Mouse (Mus musculus) WW6 (cell line): ENCODE measurements around the gene Snx8.

Source experiments
- DNase-seq: peaks from one replicate; pipeline ENCODE4 v3.0.0-alpha.2; 2013; ENCODE audit warnings: low read depth, low spot score

The Snx8 gene

DNA sequence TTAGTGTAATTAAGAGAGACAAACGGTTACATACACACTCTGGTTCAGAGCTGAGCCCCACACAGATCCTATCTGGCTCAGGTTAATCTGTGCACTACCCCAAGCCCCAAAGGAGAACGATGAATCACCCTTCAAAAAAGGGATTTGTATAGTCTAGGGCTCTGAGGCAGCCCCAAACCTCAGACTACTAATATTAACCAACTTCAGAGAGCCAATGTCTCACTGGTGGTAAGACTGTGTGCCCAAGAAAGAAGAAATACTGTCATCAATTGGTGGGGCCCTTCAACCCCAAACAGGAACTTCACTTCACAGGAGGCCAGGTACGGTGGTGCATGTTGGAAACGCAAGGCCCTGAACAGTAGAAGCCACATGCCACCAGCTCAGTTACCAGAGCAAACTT lies 43.8 kb downstream of the Snx8 start:
- no peak for DNase-seq

DNA sequence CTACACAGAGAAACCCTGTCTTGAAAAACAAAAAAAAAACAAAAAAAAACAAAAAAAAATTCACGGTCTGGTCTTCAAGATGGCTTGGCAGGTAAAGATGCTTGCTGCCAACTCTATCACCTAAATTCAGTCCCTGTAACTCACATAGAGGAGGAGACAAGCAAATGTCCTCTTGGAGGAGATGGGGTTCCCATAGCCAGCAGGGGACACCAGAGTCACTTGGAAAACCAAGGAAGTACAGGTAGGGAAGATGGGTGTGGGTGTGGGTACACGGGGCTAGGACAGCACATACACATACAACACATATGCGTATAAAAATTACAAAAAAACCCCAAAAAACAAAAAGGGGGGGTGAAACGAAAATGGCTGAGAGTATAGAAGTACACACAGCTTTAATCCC lies 46.2 kb downstream of the Snx8 start:
- DNase-seq: no peak

DNA sequence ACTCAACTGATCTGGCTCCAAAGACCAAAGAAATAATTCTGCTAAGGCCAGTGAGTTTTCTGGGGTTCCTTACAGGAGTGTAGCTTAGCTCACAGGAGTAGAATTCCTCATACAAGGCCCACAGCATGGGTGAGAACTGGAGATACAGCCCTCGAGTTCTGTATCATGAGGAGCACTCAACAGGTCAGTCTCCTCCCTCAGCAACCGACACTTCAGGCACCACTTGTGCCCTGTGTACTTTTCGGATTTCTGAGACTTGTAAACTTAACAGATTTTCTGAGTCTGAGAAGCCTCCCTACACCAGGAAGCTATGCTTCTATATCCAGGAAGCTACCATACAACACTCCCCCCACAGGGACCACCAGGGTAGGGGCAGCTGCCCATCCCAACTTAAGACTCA lies 49.2 kb downstream of the Snx8 start:
- no peak for DNase-seq

DNA sequence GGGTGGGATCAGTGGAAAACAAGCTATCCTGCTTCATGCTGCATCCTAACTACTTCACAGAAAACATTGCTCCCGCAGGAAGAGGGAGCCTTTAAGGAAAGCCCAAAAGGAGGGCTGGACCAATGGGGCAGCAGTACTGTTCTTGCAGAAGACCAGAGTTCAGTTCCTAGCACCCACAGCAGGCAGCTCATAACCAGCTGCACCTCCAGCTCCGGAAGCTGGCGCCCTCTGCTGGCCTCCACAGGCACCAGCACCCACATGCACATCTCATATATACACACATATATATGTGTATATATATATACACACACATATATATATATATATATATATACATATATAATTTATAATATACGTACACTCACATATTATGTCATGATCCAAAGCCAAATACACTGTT lies 50.3 kb downstream of the Snx8 start:
- DNase-seq: no peak

DNA sequence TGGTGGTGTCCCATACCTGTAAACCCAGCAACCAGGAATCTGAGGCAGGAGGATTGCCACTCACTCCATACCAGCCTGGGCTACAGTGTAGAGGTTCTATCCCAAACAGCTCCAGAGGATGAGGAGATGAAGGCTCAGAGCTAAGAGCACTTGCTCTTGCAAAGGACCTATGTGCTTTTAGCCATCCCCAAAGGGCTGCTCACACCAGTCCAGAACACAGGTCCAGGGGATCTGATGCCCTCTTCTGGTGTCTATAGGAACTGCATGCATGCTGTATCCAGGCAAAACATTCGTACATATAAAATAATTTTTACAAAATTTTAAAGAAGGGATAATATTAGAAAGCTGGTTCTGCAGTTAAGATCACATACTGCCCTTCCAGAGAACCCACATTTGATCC lies 52.4 kb downstream of the Snx8 start:
- DNase-seq: no peak

DNA sequence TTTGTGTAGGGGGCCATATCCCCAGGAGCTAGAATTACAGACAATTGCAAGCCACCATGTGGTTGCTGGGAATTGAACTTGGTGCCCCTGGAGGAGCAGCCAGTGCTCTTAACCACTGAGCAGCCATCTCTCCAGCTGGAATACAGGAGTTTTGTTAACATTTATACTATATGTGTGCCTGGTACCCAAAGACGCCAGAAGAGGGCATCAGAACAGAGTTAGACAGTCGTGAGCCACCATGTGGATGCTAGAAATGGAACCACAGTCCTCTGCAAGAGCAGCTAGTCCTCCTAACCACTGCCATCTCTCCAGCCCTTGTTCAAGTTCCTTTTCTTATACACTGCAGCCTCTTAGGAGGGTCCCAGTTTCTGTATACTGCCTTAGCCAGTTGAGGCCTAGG lies 55.4 kb downstream of the Snx8 start:
- DNase-seq: no peak

DNA sequence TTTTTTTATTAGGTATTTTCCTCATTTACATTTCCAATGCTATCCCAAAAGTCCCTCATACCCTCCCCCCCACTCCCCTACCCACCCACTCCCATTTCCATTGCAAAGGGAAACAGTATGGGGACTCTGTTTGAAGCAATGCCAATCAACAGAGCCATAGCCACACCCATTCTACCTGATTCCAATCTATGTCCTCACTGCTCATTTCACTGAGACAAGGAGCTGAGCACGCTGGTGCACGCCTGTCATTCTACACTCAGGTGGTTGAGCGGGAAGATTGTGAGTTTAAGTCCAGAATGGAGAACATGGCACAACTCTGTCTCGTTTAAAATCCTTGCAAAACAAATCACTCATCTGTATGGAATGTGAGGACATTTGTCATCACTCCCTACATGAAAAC lies 56.5 kb downstream of the Snx8 start:
- DNase-seq: no peak

DNA sequence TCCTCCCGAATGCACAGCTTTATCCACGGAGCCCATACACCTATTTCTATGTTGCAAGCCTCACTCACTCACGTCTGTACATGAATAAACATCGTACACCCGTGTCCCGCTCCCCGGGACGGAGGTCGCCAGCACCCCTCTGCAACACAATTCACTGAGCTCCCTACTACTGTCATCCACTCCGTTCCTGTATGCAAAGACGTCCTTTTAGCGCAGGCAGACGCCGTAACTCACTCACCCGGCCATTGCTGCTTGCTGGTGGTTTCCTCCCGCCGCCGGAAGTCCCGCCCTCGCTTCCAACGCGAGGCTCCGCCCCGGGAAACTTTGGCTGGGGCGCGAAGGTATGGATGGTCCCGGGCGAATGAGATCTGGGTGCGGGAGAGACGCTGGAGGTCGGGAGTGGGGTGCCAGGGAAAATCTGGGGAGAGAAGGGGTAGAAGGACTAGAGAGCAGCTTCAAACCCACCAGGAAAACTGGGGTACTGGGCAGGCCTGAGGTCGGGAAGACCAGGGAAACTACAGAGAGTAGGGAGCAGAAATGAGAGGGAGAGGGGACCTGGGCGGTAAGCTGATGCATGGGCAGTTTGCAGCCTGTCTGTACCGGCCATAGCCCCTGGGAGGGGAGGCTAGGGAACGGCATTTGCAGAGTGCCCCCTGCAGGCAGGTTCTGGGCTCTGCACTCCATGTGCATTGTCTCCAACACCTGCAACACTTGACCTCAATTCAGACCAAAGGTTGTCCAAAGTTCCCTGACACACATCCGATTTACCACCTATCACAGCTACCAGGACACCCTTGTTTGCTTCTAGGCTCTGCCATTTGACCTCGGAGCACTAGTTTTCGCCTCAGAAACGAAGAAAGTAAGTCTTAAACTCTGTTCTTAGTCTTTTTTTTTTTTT lies 57.2 kb downstream of the Snx8 start, which contains the start of gene Mrm2:
Gene Mrm2 (minus strand): TSS at position 284 of the 898 bp plus-strand sequence.
- peak; percentile 86 for DNase-seq

DNA sequence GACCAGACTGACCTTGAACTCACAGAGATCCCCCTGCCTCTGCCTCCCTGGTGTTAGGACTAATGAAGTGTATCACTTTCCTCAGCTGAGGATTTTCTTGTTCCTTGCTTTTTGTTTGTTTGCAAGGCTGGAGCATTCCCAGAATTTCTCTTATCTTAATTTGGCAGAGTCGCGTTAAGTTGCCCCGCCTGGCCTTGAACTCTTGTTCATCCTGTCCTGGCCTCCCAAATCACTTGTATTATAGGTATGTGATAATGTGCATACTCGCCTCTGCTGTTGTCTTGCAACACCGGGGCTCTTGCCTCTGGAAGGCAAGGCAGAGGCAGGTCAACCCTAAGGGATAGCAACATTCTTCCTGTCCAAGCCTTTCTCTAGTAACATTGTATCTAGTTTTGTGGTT lies 65.0 kb downstream of the Snx8 start:
- DNase-seq: no peak

DNA sequence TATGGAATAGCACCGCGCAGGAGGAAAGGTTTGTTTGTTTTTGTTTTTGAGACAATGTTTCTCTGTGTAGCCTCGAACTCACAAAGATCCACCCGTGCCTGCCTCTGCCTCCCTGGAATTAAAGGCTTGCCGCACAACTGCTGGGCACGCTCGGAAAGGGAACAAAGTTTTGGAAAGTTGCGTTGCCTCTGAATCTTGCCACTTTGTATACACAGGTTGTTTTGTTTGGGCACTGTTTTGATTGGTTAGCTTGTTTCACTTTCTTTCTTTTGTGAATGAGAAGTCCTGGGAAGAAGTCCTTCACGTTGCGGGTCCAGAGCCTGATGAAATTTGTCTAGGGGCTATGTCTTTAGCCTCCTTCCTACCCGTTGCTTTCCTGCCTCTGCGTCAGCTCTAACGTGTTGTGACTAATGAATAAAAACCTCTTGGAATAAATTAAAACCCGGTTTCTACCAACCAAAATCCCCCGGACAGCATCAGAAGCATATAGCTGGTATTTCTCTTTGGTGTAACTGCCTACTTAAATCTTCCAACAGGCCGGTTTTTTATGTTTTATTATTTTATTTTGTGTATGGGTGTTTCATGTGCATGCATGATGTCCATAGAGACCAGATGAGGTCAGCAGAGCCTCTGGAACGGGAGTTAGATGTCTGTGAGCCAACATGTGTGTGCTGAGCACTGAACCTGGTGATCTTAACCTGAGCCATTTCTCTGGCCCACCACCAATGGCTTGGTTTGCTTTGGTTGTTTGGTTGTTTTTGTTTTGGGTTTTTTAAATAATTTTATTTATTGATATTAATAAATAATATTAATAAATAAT lies 67.1 kb downstream of the Snx8 start:
- DNase-seq: no peak

DNA sequence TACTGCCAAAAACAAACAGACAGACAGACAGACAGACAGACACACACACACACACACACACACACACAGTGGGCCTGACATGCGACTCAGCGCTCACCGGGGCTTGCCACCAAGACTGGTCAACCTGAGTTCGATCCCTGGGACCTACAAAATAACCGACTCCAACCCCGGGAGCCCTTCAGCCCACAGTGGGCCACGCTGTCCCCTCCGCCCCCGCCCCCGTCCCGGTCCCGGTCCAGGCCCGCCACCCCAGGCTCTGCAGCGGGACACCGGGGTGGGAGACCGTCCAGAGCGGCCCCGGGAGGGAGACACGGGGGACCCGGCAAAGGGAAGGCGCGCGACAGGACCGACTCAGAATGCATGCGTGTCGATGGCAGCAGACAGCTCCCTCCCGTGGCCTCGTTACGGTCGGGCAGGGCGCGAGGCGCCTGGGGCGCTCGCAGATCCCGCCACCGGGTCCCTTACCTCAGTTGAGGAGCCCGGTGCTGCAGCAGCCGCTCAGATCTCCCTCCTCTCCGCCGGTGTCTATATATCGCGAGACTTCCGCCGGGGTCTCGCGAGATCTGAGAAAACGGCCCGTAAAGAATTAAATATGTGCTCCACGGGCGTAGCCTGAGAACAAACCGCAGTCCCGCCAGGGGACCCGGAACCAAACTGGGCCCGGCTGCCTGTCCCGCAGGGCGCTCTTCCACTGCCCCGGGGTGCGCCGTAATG lies 67.9 kb downstream of the Snx8 start, which contains the start of the genes Mad1l1 and Nudt1:
Gene Mad1l1 (minus strand): TSS at position 511 of the 714 bp plus-strand sequence.
Gene Nudt1 (plus strand): TSS at position 615 of the 714 bp plus-strand sequence.
- DNase-seq: peak; percentile 89

DNA sequence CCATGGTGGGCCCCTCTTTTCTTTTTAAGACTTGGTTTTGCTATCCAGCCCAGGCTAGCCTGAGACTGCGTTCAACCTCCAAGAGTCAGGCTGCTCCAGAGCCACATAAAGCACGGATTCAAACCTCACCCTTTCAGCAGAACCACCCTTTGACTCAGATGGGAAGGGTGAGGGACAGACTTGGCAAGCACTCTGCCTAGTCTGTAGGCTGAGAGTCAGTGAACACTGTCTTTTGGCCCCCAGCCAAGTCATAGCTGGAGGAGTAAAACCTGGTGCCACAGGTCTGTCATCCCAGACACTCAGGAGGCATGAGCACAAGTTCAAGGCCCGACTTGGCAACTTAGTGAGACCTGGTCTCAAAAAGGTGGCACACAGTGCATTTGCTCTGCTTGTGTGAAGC lies 72.3 kb downstream of the Snx8 start:
- no peak for DNase-seq

DNA sequence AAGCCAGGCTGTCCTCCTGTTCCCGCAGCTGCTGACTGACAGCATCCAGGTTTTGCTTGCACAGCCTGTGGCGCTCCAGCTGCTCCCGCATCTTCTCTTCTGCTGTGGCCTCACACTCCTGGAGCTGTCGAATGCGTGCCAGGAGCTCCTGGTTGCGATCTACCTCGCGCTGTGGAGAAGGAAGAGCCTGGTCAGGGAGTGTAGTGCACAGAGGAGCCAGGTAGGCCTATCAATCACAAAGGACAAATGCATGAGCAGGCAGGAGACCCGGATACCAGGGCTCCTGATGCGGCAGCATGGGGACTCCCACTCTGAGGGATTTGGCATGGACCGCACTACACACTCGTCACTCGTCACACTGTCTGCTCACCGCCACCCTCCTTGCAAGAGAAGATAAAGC lies 81.5 kb downstream of the Snx8 start:
- DNase-seq: no peak

DNA sequence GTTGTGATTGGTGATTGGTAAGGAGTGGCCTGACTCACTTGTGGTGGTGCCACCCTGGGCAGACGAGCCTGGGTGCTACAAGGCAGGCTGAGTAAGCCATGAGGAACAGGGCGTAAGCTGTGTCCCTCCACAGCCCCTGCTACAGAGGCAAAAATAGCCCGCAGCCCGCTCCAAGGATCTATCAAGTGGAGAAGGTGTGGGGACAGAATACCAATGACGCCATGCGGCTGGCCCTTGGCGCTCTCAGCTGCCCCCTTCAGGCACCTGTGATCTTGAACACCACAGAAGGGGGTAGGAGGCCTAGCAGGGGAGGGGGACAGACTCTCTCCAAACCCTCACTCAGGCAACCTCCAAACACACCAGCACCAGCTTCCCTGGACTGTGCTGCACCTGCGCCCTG lies 83.0 kb downstream of the Snx8 start:
- no peak for DNase-seq

DNA sequence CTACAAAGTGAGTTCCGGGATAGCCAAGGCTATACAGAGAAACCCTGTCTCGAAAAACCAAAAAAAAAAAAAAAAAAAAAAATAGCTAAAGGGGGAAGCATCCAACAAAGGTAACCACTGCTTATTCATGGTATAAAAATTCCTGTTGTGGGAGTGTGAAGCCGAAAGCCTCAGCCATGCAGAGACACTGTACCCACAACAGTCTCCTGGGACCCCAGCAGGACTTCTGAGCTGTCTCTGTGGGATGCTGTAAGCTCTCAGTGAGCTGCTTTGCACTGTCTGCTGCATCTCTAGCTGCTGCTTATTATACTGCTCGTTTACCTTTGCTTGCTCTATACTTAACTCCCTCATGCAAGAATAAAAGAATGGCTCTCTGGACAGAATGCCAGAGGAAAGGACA lies 90.8 kb downstream of the Snx8 start:
- no peak for DNase-seq

DNA sequence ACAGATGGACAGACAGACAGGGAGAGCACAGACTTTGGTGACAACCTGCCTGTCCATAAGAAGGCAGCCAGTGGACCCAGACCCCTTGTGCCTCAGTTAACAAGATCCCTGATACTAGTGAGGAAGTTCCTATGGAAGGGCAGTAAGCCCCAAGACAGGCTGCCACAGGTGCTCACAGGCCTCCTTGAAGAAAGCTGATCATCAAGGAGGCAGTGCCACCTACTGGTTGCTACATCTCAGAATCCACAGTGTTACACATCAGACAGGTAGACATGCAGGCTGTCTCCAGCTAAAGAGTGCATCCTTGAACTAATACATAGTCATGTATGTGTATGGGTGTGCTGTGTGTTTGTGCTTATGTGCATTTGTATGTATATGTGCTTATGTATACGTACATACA lies 96.9 kb downstream of the Snx8 start:
- DNase-seq: no peak
